Mouse (Mus musculus) lung, embryonic 15.5 days (tissue): Measurements from ENCODE around the gene Celsr3. TPM values are rescaled to one million over a fixed set of nuclear protein-coding genes. Genes with fewer than 3 reads are reported as not detected.

ENCODE experiments used
- microRNA-seq: library from miRNA; unstranded; fragments of <30 nt; microRNA quantifications from one replicate; pipeline ENCODE4, GENCODE M21; 2016
- polyA plus RNA-seq: library from polyadenylated mRNA; unstranded; fragments of >200 nt; fragmentation: Nextera tagmentation; extraction: Ambion mirVana; gene quantifications from 2 replicates; pipeline ENCODE4 v1.2.1, GENCODE M21; 2015

The Celsr3 gene
- polyA plus RNA-seq, 1 experiment from 2014 or later = 0.14 TPM

Small RNAs within 50 kb of the gene (microRNA-seq; reads per million reads assigned to microRNA genes)
- not detected for gene Gm23156

Other genes starting within 250 kb of the Celsr3 start
- 131 and 134 TPM in 2 replicates for gene Wdr6, start 247.6 kb upstream of the Celsr3 start, polyA plus RNA-seq
- gene P4htm, start 228.7 kb upstream of the Celsr3 start, polyA plus RNA-seq = 7.7 and 7.9 TPM in 2 replicates
- gene Arih2, start 176.9 kb upstream of the Celsr3 start, polyA plus RNA-seq = 44.8 and 46.6 TPM in 2 replicates
- gene Slc25a20, start 164.2 kb upstream of the Celsr3 start, polyA plus RNA-seq = 45.0 and 46.0 TPM in 2 replicates
- gene Prkar2a, start 137.0 kb upstream of the Celsr3 start, polyA plus RNA-seq = 23.6 and 24.5 TPM in 2 replicates
- gene Ip6k2, start 42.5 kb upstream of the Celsr3 start, polyA plus RNA-seq = 72.5 and 74.7 TPM in 2 replicates
- gene Nckipsd, start 18.0 kb upstream of the Celsr3 start, polyA plus RNA-seq = 15.3 and 16.6 TPM in 2 replicates
- gene Slc26a6, start 27.0 kb downstream of the Celsr3 start, polyA plus RNA-seq = 7.8 and 10.4 TPM in 2 replicates
- gene Tmem89, start 88.3 kb downstream of the Celsr3 start, polyA plus RNA-seq = 0.25 TPM in 1 of 2 replicates, not detected in the other
- 437 and 446 TPM in 2 replicates for gene Uqcrc1, start 110.3 kb downstream of the Celsr3 start, polyA plus RNA-seq
- gene Col7a1, start 127.3 kb downstream of the Celsr3 start, polyA plus RNA-seq = 0.86 and 1.0 TPM in 2 replicates
- gene Ucn2, start 159.7 kb downstream of the Celsr3 start, polyA plus RNA-seq = not detected in 2 replicates
- gene Pfkfb4, start 165.5 kb downstream of the Celsr3 start, polyA plus RNA-seq = 10.2 and 11.3 TPM in 2 replicates
- 83.2 and 98.3 TPM in 2 replicates for gene Shisa5, start 212.2 kb downstream of the Celsr3 start, polyA plus RNA-seq
- 12.7 and 14.0 TPM in 2 replicates for gene Trex1, start 233.4 kb downstream of the Celsr3 start, polyA plus RNA-seq
- 26.4 and 27.0 TPM in 2 replicates for gene Atrip, start 247.8 kb downstream of the Celsr3 start, polyA plus RNA-seq